Mouse (Mus musculus): ENCODE results near the gene Snx21. TPM values are rescaled to one million over a fixed set of nuclear protein-coding genes. Genes with fewer than 3 reads are reported as not detected.
A peak's percentile ranks its signal among the peaks of the same experiment; 100 is the strongest.

The Snx21 gene
- total RNA-seq, 2 experiments from 2014 or later, result 33.3 to 39.8 TPM

DNA sequence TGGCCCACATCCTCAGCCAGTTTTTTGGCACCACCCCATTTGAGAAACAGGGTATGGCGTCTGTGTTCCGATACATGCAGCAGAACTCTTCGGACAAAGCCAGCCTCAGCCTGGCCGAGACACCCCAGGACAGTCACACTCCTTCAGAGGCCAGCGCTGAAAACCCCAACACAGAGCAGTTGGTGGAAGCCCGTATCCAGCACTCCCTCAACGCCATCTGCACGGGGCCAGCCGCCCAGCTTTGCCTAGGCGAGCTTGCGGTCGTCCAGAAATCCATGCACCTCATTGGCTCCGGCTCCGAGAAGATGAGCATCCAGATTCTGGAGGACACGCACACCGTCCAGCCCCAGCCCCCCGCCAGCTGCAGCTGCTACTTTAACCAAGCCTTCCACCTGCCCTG lies 39.9 kb downstream of the Snx21 start:
- DNase-seq (ENCODE audit: low spot score in 2 of 2), result no peak

DNA sequence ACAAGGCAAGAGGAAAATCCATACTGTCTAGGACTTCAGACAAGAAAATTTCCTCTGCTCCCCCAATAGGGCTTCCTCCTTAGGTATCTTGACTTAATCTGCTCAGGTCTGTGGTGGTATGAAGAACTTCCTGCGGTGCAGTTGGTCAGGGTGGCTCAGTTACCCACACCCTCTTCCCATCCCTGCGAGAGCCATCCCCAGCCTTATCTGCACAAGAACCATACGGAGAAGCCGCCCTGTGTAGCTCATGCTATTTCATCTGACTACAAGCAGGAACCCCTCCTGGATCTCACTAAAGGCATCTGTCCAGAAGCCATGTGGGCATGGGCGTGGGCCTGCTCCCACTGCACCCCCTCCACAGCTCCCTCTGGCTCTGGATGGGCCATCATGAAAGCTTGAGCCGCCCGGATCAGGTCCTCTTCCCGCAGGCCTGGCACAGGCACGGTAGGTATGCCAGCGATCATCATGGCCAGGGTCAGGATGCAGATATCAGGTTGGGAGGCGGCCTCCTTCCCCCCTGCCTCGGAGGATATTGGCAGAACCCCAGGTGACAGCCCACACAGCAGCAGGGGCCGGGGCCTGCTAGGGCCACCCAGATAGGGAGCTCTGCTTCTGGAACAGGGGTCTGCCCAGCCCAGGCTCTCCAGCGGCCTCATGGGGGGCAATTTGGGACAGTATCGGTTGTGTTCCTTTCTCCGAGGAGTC lies 41.7 kb downstream of the Snx21 start:
- no peak for DNase-seq (ENCODE audit: low spot score in 2 of 2)

DNA sequence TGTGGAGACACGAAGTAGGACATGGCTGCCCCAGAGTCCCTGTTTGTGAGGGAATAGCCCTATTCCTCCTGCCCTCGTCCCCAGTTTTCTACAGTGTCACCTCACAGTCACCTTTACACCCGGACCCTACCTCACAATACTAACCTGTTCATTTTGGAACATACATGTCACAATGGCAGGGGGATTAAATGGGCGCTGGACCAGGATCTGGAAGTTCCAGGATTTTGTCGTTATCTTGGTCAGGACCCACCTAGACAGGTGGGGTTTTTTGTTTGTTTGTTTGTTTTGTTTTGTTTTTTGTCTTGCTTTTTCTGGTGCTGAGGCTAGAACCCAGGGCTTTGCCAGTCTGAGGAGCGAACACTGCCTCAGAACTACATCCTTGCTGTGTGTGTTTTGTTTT lies 42.8 kb downstream of the Snx21 start, which contains the start of gene Spata25:
Gene Spata25, minus strand, starts transcription at position 101 of the 400 bp plus-strand sequence.
- no peak for DNase-seq (ENCODE audit: low spot score in 2 of 2)

DNA sequence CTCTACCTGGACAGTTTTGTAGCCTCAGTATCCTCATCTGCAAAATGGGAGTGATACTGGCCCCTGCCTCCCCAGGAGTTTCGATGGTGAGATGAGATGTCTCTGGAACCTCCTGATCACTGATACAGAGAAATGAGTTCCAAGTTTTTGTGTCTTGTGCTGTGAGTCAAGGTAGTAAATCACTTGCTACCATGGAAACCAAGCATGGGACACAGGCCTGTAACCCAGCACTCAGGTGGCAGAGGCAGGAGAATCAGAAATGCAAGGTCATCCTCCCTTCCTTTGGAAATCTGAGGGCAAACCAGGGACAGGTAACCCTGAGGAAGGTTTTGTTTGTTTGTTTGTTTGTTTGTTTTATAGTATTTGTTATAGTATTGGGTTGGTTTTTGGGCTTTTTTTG lies 43.5 kb downstream of the Snx21 start:
- DNase-seq (ENCODE audit: low spot score in 2 of 2), result no peak

DNA sequence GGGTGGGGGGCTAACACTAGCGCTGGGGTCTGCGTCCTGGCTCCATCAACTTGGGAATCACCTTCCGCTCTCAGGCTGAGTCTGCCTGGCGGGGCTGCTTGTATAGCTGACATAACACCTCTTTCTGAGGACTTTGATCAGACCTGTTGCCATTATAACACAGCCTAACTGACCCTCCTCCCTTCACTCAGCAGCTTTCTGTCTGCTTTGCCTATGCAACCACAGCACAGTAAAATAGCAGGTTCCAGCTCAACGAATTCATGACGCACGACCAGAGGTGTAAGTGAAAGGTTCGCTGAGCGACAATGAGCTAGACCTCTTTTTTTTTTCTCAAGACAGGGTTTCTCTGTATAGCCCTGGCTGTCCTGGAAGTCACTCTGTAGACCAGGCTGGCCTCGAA lies 45.4 kb downstream of the Snx21 start:
- no peak for DNase-seq (ENCODE audit: low spot score in 2 of 2)

DNA sequence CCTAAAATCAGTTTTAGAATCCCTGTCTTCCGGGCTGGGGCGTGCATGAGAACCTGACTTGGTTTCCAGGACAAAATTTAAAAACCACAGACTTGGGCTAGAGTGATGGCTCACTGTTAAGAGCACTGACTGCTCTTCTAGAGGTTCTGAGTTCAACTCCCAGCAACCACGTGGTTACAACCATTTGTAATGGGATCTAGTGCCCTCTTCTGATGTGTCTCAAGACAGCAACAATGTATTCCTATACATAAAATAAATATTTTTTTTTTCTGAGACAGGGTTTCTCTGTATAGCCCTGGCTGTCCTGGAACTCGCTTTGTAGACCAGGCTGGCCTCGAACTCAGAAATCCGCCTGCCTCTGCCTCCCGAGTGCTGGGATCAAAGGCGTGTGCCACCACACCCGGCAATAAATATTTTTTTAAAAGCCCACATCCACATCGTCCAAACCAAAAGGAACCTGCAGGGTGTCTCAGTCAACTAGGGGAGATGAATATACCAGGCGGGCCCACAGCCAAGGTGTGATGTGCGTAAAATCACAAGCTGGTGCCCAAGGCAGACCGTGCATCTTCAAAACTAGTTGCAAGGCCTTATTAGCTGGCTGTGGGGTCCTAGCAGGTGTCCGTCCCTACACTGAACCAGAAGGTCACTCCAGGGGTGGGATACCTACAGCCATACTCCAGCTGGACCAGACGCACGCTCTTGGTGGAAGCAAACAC lies 46.6 kb downstream of the Snx21 start:
- no peak for DNase-seq (ENCODE audit: low spot score in 2 of 2)

DNA sequence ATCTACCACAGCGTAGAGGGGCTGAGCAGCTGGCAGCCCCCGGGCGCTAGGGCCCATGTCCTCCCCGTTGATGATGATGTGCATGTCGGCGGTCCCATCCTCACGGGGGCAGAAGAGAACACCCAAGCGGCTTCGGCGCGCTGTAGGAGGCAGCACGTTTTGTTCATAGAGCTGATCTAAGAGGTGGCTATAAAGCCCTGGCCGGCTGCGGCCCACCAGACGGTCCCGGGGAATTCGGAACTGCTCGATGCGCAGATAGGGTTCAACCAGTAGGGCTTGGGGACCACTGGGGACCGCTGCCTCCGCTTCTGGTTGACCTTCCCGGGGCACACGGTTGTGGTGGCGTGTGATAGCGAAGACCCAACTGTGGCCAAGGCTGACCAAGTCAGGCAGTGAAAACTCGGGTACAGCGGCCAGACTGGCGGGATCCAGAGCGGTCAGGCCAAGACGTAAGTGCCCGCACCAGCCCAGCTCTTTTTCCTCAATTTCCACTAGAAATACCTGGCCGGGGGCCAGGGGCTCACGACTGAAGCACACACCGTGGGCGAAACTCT lies 47.2 kb downstream of the Snx21 start, which contains the start of gene Ctsa:
Gene Ctsa, plus strand, starts transcription at position 126 of the 554 bp plus-strand sequence.
- peak; percentile 79 to 82 for DNase-seq (ENCODE audit: low spot score in 2 of 2)

DNA sequence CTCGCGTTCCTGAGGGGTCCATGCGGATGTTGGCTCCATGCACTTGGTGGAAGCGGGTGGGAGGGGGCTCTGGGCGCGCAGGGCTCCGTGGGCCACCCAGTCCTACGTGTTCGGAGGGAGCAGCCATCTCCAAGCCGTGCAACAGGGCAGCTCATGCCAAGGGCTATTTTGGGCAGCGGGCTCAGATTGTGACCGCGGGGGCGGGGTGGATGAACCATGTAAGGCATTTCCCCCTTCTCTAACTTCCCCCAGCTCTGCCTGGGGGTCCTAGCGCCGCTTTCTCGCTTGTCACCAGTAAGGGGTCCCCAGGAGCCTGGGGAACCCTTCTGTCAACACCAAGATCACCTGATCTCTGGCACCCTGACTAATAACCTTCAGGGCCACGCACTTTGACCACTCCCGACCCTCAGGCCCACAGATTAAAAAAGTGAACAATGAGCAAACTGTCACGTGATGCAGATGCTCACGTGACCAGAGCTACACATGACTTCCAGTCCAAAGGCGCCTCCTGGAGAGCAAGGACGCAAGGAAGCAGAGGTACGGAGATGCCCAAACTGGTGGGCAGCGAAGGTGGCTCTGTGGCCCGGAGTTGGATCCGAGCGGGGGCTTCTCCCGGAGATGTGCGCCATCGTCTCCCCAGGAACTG lies 47.8 kb downstream of the Snx21 start, which contains the start of gene Neurl2:
Gene Neurl2, minus strand, starts transcription at position 143 of the 646 bp plus-strand sequence.
- DNase-seq (ENCODE audit: low spot score in 2 of 2), result peak; percentile 94 to 95

DNA sequence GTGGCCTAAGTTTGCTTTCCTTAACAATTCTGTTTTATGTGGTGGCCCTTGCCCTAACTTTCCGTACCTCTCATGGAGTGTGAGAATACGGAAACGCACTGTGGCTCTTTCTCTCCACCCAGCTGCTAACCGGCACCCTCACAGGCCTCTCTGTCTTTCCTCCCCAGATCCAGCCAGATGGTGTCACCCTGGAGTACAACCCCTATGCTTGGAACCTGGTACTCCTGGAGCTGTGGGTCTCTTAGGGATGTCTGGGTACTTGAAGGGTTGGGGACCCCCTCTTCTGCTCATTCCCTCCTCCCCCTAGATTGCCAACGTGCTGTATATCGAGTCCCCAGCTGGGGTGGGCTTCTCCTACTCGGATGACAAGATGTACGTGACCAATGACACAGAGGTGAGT lies 48.9 kb downstream of the Snx21 start:
- no peak for DNase-seq (ENCODE audit: low spot score in 2 of 2)

DNA sequence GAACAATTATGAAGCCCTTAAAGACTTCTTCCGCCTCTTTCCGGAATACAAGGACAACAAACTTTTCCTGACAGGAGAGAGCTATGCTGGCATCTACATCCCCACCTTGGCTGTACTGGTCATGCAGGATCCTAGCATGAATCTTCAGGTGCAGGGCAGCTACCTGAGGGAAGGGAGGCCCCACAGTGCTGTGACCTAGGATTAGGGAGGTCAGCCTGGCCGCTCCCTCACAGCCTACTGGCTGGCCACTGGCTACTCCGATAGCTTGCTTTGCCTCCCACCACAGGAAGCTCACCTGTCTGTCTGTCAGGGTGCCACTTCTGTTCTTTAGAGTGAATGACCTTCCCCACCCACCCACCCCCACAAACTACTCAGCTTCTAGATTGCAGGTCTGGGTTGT lies 49.5 kb downstream of the Snx21 start:
- no peak for DNase-seq (ENCODE audit: low spot score in 2 of 2)

Other genes with a start within 250 kb of the Snx21 start
- 1 to 10 TPM in 1 of 2 experiments, not detected in 1; 5.6 TPM for gene Wfdc2, start 223.4 kb upstream of the Snx21 start, total RNA-seq (2021)
- not detected for gene Spint3, start 212.4 kb upstream of the Snx21 start, total RNA-seq (2021)
- gene Wfdc6a, start 200.4 kb upstream of the Snx21 start, total RNA-seq (2021), result 1 to 10 TPM in 1 of 2 experiments, under 1 TPM in 1; 0.71 to 1.9 TPM
- gene Eppin, start 192.2 kb upstream of the Snx21 start, total RNA-seq (2021), result not detected
- not detected for gene Wfdc6b, start 172.3 kb upstream of the Snx21 start, total RNA-seq (2021)
- not detected for gene Wfdc8, start 172.2 kb upstream of the Snx21 start, total RNA-seq (2021)
- gene Wfdc16, start 147.0 kb upstream of the Snx21 start, total RNA-seq (2021), result not detected
- gene Wfdc10, start 129.8 kb upstream of the Snx21 start, total RNA-seq (2021), result not detected
- gene Wfdc9, start 129.2 kb upstream of the Snx21 start, total RNA-seq (2021), result not detected
- gene Wfdc11, start 111.7 kb upstream of the Snx21 start, total RNA-seq (2021), result not detected
- gene Wfdc13, start 100.7 kb upstream of the Snx21 start, total RNA-seq (2021), result not detected
- gene Spint4, start 87.3 kb upstream of the Snx21 start, total RNA-seq (2021), result not detected
- not detected for gene Spint5, start 70.5 kb upstream of the Snx21 start, total RNA-seq (2021)
- 1 to 10 TPM; 1.5 TPM for gene Wfdc3, start 39.9 kb upstream of the Snx21 start, total RNA-seq (2021)
- 10 to 100 TPM; 34.1 to 37.2 TPM for gene Dnttip1, start 39.8 kb upstream of the Snx21 start, total RNA-seq (2021)
- gene Ube2c, start 15.9 kb upstream of the Snx21 start, total RNA-seq (2021), result 1 to 10 TPM; 2.9 to 4.0 TPM
- gene Tnnc2, start 5.9 kb upstream of the Snx21 start, total RNA-seq (2021), result not detected
- gene Acot8, start 19.1 kb downstream of the Snx21 start, total RNA-seq (2021), result 10 to 100 TPM; 26.4 to 28.1 TPM
- gene Zswim3, start 19.3 kb downstream of the Snx21 start, total RNA-seq (2021), result 1 to 10 TPM; 6.0 to 8.3 TPM
- gene Zswim1, start 36.9 kb downstream of the Snx21 start, total RNA-seq (2021), result 10 to 100 TPM; 18.1 to 18.2 TPM
- gene Spata25, start 42.7 kb downstream of the Snx21 start, total RNA-seq (2021), result under 1 TPM in 1 of 2 experiments, not detected in 1; 0.67 TPM
- gene Ctsa, start 47.0 kb downstream of the Snx21 start, total RNA-seq (2021), result 10 to 100 TPM; 87.7 to 89.6 TPM
- gene Neurl2, start 47.6 kb downstream of the Snx21 start, total RNA-seq (2021), result 1 to 10 TPM; 3.9 to 4.1 TPM
- gene Pltp, start 71.9 kb downstream of the Snx21 start, total RNA-seq (2021), result 100 to 1,000 TPM in 1 of 2 experiments, 10 to 100 TPM in 1; 72.5 to 107 TPM
- gene Pcif1, start 93.5 kb downstream of the Snx21 start, total RNA-seq (2021), result 10 to 100 TPM; 43.5 to 48.8 TPM
- gene Zfp335, start 125.9 kb downstream of the Snx21 start, total RNA-seq (2021), result 10 to 100 TPM; 25.0 to 26.4 TPM
- 1 to 10 TPM; 1.8 to 2.1 TPM for gene Mmp9, start 155.0 kb downstream of the Snx21 start, total RNA-seq (2021)
- 100 to 1,000 TPM; 288 to 332 TPM for gene Slc12a5, start 175.0 kb downstream of the Snx21 start, total RNA-seq (2021)
- 10 to 100 TPM; 53.2 to 57.4 TPM for gene Ncoa5, start 249.0 kb downstream of the Snx21 start, total RNA-seq (2021)